Mouse (Mus musculus): Measurements from ENCODE around the gene Lrg1.

Lrg1 gene

GRCm38 (mm10) chr17:56134463-56134971, 12.7 kb upstream of the Lrg1 start:
- CTCF ChIA-PET, result interaction anchor here (0.7 to 1.2 kb wide), 3 partner anchors 26 to 149 kb away, joined by 3 to 5 read pairs (median 4); no protein-coding TSS in a partner anchor

DNA sequence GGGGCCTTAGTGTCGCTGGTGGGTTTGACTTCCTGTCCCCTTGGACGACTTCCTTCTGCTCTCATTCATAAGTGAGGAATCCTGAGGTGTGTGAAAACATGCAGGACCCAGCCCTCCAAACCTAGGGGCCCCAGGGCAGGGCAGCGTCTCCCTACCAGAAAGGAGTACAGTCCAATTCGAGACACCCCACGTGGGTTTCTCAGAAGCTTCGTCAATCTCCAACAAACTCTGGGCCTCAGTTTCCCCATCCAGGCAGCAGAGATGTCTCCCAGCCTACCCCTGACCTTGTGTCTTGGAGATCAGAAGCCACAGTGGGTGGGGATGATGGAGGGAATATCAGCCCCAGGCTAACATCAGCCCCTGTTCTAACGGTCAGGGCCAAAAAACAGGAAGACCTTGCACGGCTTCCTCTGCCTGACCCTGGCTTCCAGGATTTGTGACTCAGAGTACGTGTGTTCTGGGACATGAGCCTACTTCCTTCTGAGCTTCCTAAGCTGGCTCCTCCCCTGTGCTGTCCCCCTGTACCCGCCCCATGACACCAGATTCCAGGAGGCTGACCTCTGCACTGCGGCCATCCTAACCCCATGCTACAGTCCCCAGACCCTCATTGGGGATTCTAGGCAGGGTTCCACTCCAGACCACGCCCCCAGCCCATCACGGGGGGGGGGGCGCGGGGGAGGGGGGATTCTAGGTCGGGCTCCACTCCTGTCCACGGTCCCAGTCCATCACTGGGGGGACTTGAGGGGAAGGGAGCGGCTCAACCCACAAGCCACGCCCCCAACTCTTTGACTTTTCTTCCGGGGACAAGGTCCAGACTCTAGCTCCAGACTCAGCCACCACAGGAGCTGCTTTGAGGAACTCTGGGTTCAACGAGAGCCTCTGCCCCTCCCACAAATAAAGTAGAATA, 11.9 kb upstream of the Lrg1 start:
- CTCF ChIA-PET, result interaction anchor here (0.5 to 1.2 kb wide), 6 partner anchors 23 to 150 kb away, joined by 3 to 5 read pairs (median 3); no protein-coding TSS in a partner anchor

DNA sequence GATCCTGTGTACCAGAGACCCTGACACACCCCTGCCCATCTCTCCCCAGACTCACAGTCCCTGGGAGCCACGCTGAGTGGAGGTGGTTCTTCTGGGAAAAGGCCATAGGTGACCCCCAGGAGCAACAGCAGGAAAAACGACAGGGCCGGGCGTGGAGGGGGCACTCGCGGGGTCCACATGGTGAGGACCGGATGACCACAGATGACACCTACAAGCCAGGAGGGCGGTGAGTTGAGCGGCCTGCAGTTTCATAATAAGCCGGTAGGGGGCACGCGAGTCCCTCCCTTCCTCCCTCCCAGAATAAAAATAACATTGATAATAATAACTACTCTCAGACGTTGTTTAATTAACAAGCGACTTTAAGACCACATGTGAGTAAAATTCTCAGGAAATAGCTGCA, 10.9 kb upstream of the Lrg1 start:
- CTCF ChIA-PET, result interaction anchor here (0.5 kb wide), 1 partner anchor 111 kb away, joined by 3 read pairs; no protein-coding TSS in a partner anchor

DNA sequence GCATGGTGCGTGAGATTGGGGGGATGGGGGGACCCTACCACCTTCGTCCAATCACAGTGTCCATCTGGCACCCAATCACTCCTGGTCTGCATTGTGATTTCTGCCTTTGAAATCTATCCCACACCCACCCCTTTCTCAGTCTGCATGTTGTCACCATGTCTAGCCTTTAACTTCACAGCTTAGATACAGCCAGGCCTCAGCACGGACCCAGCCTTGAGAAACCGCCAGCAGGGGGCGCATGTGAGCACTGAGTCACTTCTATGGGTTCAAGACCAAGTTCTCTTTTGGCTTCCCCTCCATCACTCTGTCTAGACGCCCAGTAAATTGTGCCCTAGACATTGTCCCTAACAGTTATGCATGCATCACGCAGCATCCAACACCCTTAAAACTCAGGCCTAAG, 10.0 kb upstream of the Lrg1 start:
- CTCF ChIA-PET, result interaction anchor here (0.7 to 1.4 kb wide), 2 partner anchors 28 to 171 kb away, joined by 7 to 9 read pairs; no protein-coding TSS in a partner anchor

DNA sequence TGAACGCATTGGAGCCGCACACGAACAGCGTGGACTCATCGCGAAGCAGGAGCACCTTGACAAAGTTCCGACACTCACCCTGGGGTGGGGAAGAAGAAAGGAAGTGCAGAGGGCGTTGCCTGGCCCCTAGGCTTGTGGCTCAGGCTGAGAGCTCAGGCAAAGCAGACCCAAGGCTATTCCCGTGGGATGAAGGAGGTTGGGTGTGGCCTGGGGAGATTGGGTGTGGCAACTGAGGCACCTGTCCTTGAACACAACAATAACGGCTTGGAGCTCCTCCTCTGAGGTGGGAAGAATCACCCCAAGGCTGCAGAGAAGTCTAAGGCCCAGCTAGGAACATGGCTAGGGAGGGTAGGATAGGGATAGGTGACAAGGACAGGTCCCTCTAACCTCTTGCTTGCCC, 9.3 kb upstream of the Lrg1 start:
- CTCF ChIA-PET, result interaction anchor here (0.6 to 1.4 kb wide), 3 partner anchors 28 to 172 kb away, joined by 7 to 9 read pairs (median 7); no protein-coding TSS in a partner anchor

DNA sequence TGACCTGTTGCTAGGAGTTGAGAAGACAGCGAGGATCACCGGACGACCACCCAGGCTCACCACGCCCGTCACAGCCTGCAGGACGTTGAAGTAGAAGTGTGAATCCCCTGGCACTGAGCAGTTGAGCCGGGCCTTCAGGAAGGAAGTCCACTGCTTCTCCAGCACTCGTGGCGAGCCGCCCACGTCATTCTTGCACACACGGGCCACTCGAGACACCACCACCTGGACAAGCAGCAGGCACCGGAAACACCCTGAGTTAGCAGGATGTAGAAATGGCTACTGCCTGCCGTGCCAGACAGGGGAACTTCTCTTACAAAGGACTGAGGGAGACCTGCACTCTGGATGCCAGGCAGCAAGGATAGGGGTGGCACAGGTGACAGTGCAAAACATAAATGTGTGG, 6.4 kb upstream of the Lrg1 start:
- CTCF ChIA-PET, result no interaction called here

- CTCF ChIA-PET, result no interaction called here
Observed at GRCm38 (mm10) chr17:56126175-56126574, 4.4 kb upstream of the Lrg1 start.

- CTCF ChIA-PET, result no interaction called here
Observed at GRCm38 (mm10) chr17:56125276-56125630, 3.5 kb upstream of the Lrg1 start.

- CTCF ChIA-PET, result no interaction called here
Observed at GRCm38 (mm10) chr17:56124377-56125275, 2.8 kb upstream of the Lrg1 start.

DNA sequence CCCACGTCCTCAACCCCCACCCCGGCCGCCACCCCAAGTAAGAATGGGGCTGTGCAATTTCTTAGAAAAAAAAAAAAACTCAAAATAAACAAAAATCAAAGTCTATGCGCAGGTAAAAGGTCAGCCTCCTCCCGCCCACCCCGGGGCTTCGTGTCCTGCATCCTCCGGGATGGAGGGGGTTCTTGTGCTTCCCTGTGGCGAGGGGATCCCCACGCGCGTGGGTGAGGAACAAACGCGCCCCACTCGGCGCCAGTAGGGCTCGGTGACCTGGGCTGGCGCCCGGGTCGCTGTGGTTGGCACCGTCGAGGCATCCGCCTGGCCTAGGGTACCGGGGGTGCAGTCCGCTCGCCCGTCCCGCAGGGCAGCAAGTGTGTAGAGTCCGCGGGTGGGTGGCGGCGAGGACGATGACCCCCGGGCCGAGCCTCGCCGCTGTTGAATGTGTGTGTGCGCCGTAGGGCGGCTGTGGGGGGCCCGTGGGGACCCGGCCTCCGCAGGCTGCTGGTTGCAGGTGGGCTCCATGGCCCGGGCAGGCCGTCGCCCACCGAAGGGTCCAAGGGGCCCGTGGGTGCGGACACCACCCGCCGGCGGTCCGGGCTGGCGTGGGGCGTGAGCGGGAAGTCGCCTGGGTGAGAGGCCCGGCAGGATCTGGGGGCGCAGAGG, 2.0 kb upstream of the Lrg1 start:
- CTCF ChIA-PET, result no interaction called here

DNA sequence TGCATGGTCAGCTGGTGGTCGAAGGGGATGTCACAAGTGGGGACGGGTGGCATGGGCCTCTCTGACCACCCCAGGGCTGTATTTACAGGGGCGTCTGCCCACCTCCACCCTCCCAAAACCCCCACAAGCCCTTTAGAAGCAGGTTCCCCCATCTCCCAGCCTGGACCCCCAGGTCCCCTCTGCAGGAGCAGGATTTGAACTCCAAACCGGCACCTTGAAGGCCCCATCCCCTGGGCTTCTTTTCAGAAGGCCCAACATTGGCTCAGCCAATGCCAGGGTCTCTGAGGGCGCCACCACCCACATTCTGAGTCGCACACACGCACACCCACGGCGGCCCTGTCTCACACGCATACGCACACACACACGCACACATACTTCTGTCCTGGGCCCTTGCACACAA, 1.4 kb upstream of the Lrg1 start:
- CTCF ChIA-PET, result no interaction called here

- CTCF ChIA-PET, result no interaction called here
Observed at GRCm38 (mm10) chr17:56119981-56120880, 1.6 kb downstream of the Lrg1 start.

GRCm38 (mm10) chr17:56119431-56119830, 2.4 kb downstream of the Lrg1 start:
- CTCF ChIA-PET, result interaction anchor here (0.5 kb wide), 1 partner anchor 1181 kb away, joined by 3 read pairs; no protein-coding TSS in a partner anchor

DNA sequence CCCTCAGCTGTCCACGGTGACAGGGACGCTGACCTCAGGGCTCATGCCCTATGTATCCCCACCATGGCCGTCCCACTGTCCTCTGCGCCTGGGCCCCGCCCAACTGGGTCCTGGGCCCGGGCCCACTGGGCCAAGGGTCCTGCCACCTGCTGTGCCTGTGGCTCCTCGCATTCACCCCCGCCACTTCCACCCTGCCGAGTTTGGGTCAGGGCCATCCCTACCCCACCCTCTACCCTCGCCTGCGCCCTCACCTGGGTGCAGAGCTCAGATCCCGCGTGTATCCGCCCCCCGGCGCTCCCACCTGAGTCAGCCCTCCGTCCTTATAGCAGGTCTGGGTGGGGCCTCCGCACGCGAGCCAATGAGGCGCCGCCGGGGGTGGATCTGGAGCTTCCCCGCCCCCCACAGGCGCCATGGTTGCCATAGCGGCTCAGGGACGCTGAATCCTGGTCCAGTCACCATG, 4.5 kb downstream of the Lrg1 start, which contains the start of gene Plin5:
Plin5 (minus strand) TSS at position 346 of the 460 bp plus-strand sequence.
- CTCF ChIA-PET, result no interaction called here

GRCm38 (mm10) chr17:56116193-56116592, 5.6 kb downstream of the Lrg1 start:
- CTCF ChIA-PET, result interaction anchor here (0.6 kb wide), 2 partner anchors 8 to 243 kb away, joined by 5 to 6 read pairs; no protein-coding TSS in a partner anchor

DNA sequence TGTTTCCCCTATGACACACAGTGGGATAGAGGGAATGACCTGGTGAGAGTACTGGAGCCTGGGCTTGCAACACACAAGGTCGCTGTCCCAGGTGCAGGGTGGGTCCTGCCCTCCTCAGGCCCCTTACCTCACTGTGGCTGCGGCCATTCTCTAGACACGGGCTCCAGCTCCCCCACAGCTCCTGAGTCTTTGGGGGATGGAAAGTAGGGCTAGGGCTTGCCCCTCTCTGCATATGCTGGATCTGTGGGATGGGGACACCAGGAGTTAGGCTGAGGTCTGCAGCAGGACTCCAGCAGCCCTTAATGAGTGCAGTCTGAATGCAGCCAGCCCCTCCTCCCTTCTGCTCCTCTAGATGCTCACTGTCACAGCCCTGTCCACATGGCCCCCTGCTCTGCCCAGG, 9.1 kb downstream of the Lrg1 start:
- CTCF ChIA-PET, result interaction anchor here (0.6 kb wide), 1 partner anchor 151 kb away, joined by 15 read pairs; no protein-coding TSS in a partner anchor

- CTCF ChIA-PET, result interaction anchor here (0.5 kb wide), 1 partner anchor 222 kb away, joined by 3 read pairs; no protein-coding TSS in a partner anchor
Observed at GRCm38 (mm10) chr17:56111864-56112263, 9.9 kb downstream of the Lrg1 start.

- CTCF ChIA-PET, result interaction anchor here (0.9 kb wide), 1 partner anchor 108 kb away, joined by 3 read pairs; the partner anchor contains the start of gene Dpp9
Observed at GRCm38 (mm10) chr17:56111021-56111420, 10.8 kb downstream of the Lrg1 start.

DNA sequence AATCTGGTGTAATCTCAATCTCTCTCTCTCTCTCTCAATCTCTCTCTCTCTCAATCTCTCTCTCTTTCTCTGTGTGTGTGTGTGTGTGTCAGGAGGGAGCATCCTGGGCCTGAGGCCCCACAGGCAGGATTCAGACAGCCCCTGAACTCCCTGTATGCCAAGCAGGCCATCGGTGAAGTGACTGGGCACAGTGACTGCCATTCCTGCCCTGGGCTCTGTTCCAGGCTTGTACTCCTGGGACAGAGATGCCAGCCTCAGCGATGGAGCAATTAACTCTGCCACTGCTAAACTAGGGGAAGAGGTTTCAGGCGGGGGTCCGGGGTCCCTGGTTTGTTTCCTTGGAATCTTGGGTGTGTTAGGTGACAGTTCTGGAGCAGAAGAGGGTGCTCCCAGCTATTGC, 11.2 kb downstream of the Lrg1 start:
- CTCF ChIA-PET, result no interaction called here
